Mouse (Mus musculus) lung, postnatal 36 days (tissue): Measurements from ENCODE around the gene Cacna2d4.
A peak's percentile ranks its signal among the peaks of the same experiment; 100 is the strongest.
"Not testable (repeated sequence)": the region's sequence is repeated elsewhere in the genome, so short reads cannot be mapped to it uniquely, and the experiment has no call there.

ENCODE experiments used
- DNase-seq: peaks from one replicate; pipeline ENCODE4 v3.0.0; 2022; ENCODE audit warnings: mixed read lengths

Cacna2d4 gene

GRCm38 (mm10) chr6:119350703-119351198 lies 114.4 kb downstream of the Cacna2d4 start:
- DNase-seq, result no peak

- no peak for DNase-seq
Measured at GRCm38 (mm10) chr6:119351656-119352055, 115.3 kb downstream of the Cacna2d4 start.

- DNase-seq, result no peak
Measured at GRCm38 (mm10) chr6:119352501-119352900, 116.2 kb downstream of the Cacna2d4 start.

GRCm38 (mm10) chr6:119358020-119358571 lies 121.8 kb downstream of the Cacna2d4 start:
- no peak for DNase-seq

- not testable (repeated sequence) for DNase-seq
Measured at GRCm38 (mm10) chr6:119360250-119360649, 123.9 kb downstream of the Cacna2d4 start.

GRCm38 (mm10) chr6:119360925-119361702 lies 124.8 kb downstream of the Cacna2d4 start:
- no peak for DNase-seq

GRCm38 (mm10) chr6:119363593-119363992 lies 127.3 kb downstream of the Cacna2d4 start:
- DNase-seq, result no peak

GRCm38 (mm10) chr6:119366800-119367199 lies 130.5 kb downstream of the Cacna2d4 start:
- not testable (repeated sequence) for DNase-seq

- no peak for DNase-seq
Measured at GRCm38 (mm10) chr6:119367382-119367781, 131.1 kb downstream of the Cacna2d4 start.

GRCm38 (mm10) chr6:119371624-119372023 lies 135.3 kb downstream of the Cacna2d4 start:
- no peak for DNase-seq

GRCm38 (mm10) chr6:119372237-119372636 lies 135.9 kb downstream of the Cacna2d4 start:
- no peak for DNase-seq

GRCm38 (mm10) chr6:119373000-119373705 lies 136.8 kb downstream of the Cacna2d4 start:
- DNase-seq, result no peak

GRCm38 (mm10) chr6:119375035-119375434 lies 138.7 kb downstream of the Cacna2d4 start:
- DNase-seq, result no peak

GRCm38 (mm10) chr6:119377613-119378012 lies 141.3 kb downstream of the Cacna2d4 start:
- peak; percentile 76 for DNase-seq

GRCm38 (mm10) chr6:119378631-119379030 lies 142.3 kb downstream of the Cacna2d4 start:
- no peak for DNase-seq

GRCm38 (mm10) chr6:119385668-119386067 lies 149.3 kb downstream of the Cacna2d4 start:
- DNase-seq, result no peak

- DNase-seq, result no peak
Measured at GRCm38 (mm10) chr6:119386421-119386820, 150.1 kb downstream of the Cacna2d4 start.

GRCm38 (mm10) chr6:119386821-119387220 lies 150.5 kb downstream of the Cacna2d4 start:
- no peak for DNase-seq

- no peak for DNase-seq
Measured at GRCm38 (mm10) chr6:119387801-119388649, 151.7 kb downstream of the Cacna2d4 start.

- DNase-seq, result peak; percentile 98
Measured at GRCm38 (mm10) chr6:119388650-119389012, 152.3 kb downstream of the Cacna2d4 start.

- DNase-seq, result no peak
Measured at GRCm38 (mm10) chr6:119389089-119389488, 152.8 kb downstream of the Cacna2d4 start.

GRCm38 (mm10) chr6:119390728-119391127 lies 154.4 kb downstream of the Cacna2d4 start:
- no peak for DNase-seq

- peak; percentile 61 for DNase-seq
Measured at GRCm38 (mm10) chr6:119392836-119393235, 156.5 kb downstream of the Cacna2d4 start.
